Mouse (Mus musculus) limb, embryonic 10.5 days (tissue): ENCODE results near the gene Tbc1d9b. TPM values are rescaled to one million over a fixed set of nuclear protein-coding genes. Genes with fewer than 3 reads are reported as not detected.

Experiments
- DNase-seq: peaks from one replicate; pipeline ENCODE4 v3.0.0-alpha.2; 2017; ENCODE audit warnings: low spot score
- H3K27ac ChIP-seq: fragments of 300-500 bp; sonication (generic); 2 replicates; pipeline ENCODE4 v1.5.1; 2016; ENCODE audit warnings: mild to moderate bottlenecking
- H3K27me3 ChIP-seq: fragments of 300-500 bp; sonication (generic); 2 replicates; pipeline ENCODE4 v1.6.1; 2016; ENCODE audit warnings: low read depth, mild to moderate bottlenecking; ENCODE audit not compliant: poor library complexity, severe bottlenecking
- H3K36me3 ChIP-seq: fragments of 300-500 bp; sonication (generic); 2 replicates; pipeline ENCODE4 v1.6.1; 2016; ENCODE audit warnings: mild to moderate bottlenecking, moderate library complexity
- H3K4me1 ChIP-seq: fragments of 300-500 bp; sonication (generic); 2 replicates; pipeline ENCODE4 v1.6.1; 2016
- H3K4me3 ChIP-seq: fragments of 300-500 bp; sonication (generic); 2 replicates; pipeline ENCODE4 v1.5.1; 2016; ENCODE audit warnings: mild to moderate bottlenecking, moderate library complexity
- H3K9me3 ChIP-seq: fragments of 300-500 bp; sonication (generic); replicated peaks from 2 replicates; pipeline ENCODE4 v1.6.1; 2016; ENCODE audit warnings: mild to moderate bottlenecking
- WGBS: fragments of 180-500 bp; shearing (Covaris S2); methylation state at CpG from one replicate; pipeline ENCODE4 v1.1.7; 2016; 5-methylcytosine and 5-hydroxymethylcytosine counted together
- polyA plus RNA-seq: library from polyadenylated mRNA; unstranded; fragments of >200 nt; fragmentation: Nextera tagmentation; extraction: Ambion mirVana; gene quantifications from 2 replicates; pipeline ENCODE4 v1.2.1, GENCODE M21; 2016

Gene Tbc1d9b
- polyA plus RNA-seq, 1 experiment from 2014 or later: 42.2 TPM

- Histone ChIP-seq H3K36me3 (peaks cover 40% of the 10 kb centered on the region), H3K27ac (no peak overlapping the region), H3K27me3 (no peaks in the 10 kb centered on the region), H3K9me3 (no peaks in the 10 kb centered on the region), H3K4me3 (no peak overlapping the region), H3K4me1 (no peaks in the 10 kb centered on the region)
- no peak for DNase-seq
- WGBS: 90% methylated on average over 5 of the region's 5 CpGs
These were observed 26.0 kb upstream of the Tbc1d9b start for GRCm38 (mm10) chr11:50105237-50105636.

- no peaks in the 10 kb centered on the region for H3K27me3 ChIP-seq
- H3K4me1 ChIP-seq: no peaks in the 10 kb centered on the region
- no peak overlapping the region for H3K4me3 ChIP-seq
- H3K27ac ChIP-seq: no peak overlapping the region
- no peak for DNase-seq
- peaks cover 33% of the 10 kb centered on the region for H3K36me3 ChIP-seq
- 89% methylated on average over 7 of the region's 7 CpGs for WGBS
- no peaks in the 10 kb centered on the region for H3K9me3 ChIP-seq
These were observed 25.2 kb upstream of the Tbc1d9b start for GRCm38 (mm10) chr11:50106024-50106423.

GRCm38 (mm10) chr11:50108823-50109244 lies 22.4 kb upstream of the Tbc1d9b start:
- no peak overlapping the region for H3K4me3 ChIP-seq
- no peaks in the 10 kb centered on the region for H3K4me1 ChIP-seq
- 85% methylated on average over 8 of the region's 8 CpGs for WGBS
- H3K27me3 ChIP-seq: no peaks in the 10 kb centered on the region
- DNase-seq: no peak
- H3K9me3 ChIP-seq: no peaks in the 10 kb centered on the region
- no peak overlapping the region for H3K27ac ChIP-seq
- H3K36me3 ChIP-seq: peaks cover 18% of the 10 kb centered on the region

- Histone ChIP-seq H3K27me3 (no peaks in the 10 kb centered on the region), H3K9me3 (no peaks in the 10 kb centered on the region), H3K27ac (no peak overlapping the region), H3K4me3 (no peak overlapping the region), H3K36me3 (peaks cover 4% of the 10 kb centered on the region), H3K4me1 (no peaks in the 10 kb centered on the region)
- peak; percentile 84 for DNase-seq
- WGBS: 19% methylated on average over 5 of the region's 5 CpGs
These were observed 16.9 kb upstream of the Tbc1d9b start for GRCm38 (mm10) chr11:50114329-50114728.

- Histone ChIP-seq H3K9me3 (no peaks in the 10 kb centered on the region), H3K27me3 (no peaks in the 10 kb centered on the region), H3K27ac (no peak overlapping the region), H3K4me3 (no peak overlapping the region), H3K4me1 (peaks cover under 1% of the 10 kb centered on the region), H3K36me3 (peaks cover 15% of the 10 kb centered on the region)
- 89% methylated on average over 8 of the region's 8 CpGs for WGBS
- DNase-seq: no peak
These were observed 8.5 kb upstream of the Tbc1d9b start for GRCm38 (mm10) chr11:50122631-50123081.

- Histone ChIP-seq H3K27me3 (no peaks in the 10 kb centered on the region), H3K4me1 (peaks cover 23% of the 10 kb centered on the region), H3K4me3 (peak overlapping the region; percentile 35), H3K27ac (no peak overlapping the region), H3K9me3 (no peaks in the 10 kb centered on the region), H3K36me3 (0 out of 2 replicates have a peak, but pooled peaks cover 3% of the 10 kb centered on the region)
- 7% methylated on average over 10 of the region's 10 CpGs for WGBS
- DNase-seq: peak; percentile 38
These were observed 3.4 kb upstream of the Tbc1d9b start for GRCm38 (mm10) chr11:50127781-50128180.

GRCm38 (mm10) chr11:50131801-50132201 lies 605 bp downstream of the Tbc1d9b start:
- Histone ChIP-seq H3K4me3 (peak overlapping the region; percentile 94), H3K27ac (peak overlapping the region; percentile 98), H3K27me3 (no peaks in the 10 kb centered on the region), H3K4me1 (peaks cover 23% of the 10 kb centered on the region), H3K9me3 (no peaks in the 10 kb centered on the region), H3K36me3 (peaks cover 24% of the 10 kb centered on the region)
- 35% methylated on average over 10 of the region's 10 CpGs for WGBS
- DNase-seq: peak; percentile 50

- no peak for DNase-seq
- Histone ChIP-seq H3K9me3 (no peaks in the 10 kb centered on the region), H3K36me3 (peaks cover 28% of the 10 kb centered on the region), H3K27ac (peak overlapping the region; percentile 98; the same call in 1 of the 2 replicates), H3K27me3 (no peaks in the 10 kb centered on the region), H3K4me3 (peak overlapping the region; percentile 94), H3K4me1 (peaks cover 23% of the 10 kb centered on the region)
- 92% methylated on average over 6 of the region's 6 CpGs for WGBS
These were observed 1.1 kb downstream of the Tbc1d9b start for GRCm38 (mm10) chr11:50132265-50132664.

- no peaks in the 10 kb centered on the region for H3K27me3 ChIP-seq
- whole genome bisulfite sequencing: 83% methylated on average over 10 of the region's 10 CpGs
- DNase-seq: no peak
- H3K9me3 ChIP-seq: no peaks in the 10 kb centered on the region
- H3K27ac ChIP-seq: no peak overlapping the region
- peaks cover 48% of the 10 kb centered on the region for H3K36me3 ChIP-seq
- peaks cover 21% of the 10 kb centered on the region for H3K4me1 ChIP-seq
- H3K4me3 ChIP-seq: no peak overlapping the region
These were observed 3.1 kb downstream of the Tbc1d9b start for GRCm38 (mm10) chr11:50134136-50134859.

- Histone ChIP-seq H3K36me3 (peaks cover 82% of the 10 kb centered on the region), H3K4me3 (no peak overlapping the region), H3K4me1 (peaks cover 5% of the 10 kb centered on the region; the same call in 1 of the 2 replicates), H3K27me3 (no peaks in the 10 kb centered on the region), H3K27ac (no peak overlapping the region), H3K9me3 (no peaks in the 10 kb centered on the region)
- no peak for DNase-seq
- WGBS: 50% methylated on average over 10 of the region's 10 CpGs
These were observed 7.1 kb downstream of the Tbc1d9b start for GRCm38 (mm10) chr11:50138206-50138822.

GRCm38 (mm10) chr11:50139571-50139970 lies 8.4 kb downstream of the Tbc1d9b start:
- peaks cover 5% of the 10 kb centered on the region; the same call in 1 of the 2 replicates for H3K4me1 ChIP-seq
- H3K9me3 ChIP-seq: no peaks in the 10 kb centered on the region
- 82% methylated on average over 7 of the region's 7 CpGs for WGBS
- DNase-seq: no peak
- no peaks in the 10 kb centered on the region for H3K27me3 ChIP-seq
- peaks cover 90% of the 10 kb centered on the region for H3K36me3 ChIP-seq
- no peak overlapping the region for H3K4me3 ChIP-seq
- H3K27ac ChIP-seq: 0 out of 2 replicates have a peak overlapping the region, but pooled peaks have one; percentile 8

GRCm38 (mm10) chr11:50145529-50145928 lies 14.3 kb downstream of the Tbc1d9b start:
- no peaks in the 10 kb centered on the region for H3K9me3 ChIP-seq
- H3K4me3 ChIP-seq: no peak overlapping the region
- no peaks in the 10 kb centered on the region for H3K4me1 ChIP-seq
- peaks cover 96% of the 10 kb centered on the region for H3K36me3 ChIP-seq
- H3K27ac ChIP-seq: no peak overlapping the region
- no peaks in the 10 kb centered on the region for H3K27me3 ChIP-seq
- no peak for DNase-seq
- WGBS: 95% methylated on average over 3 of the region's 3 CpGs

- DNase-seq: no peak
- Histone ChIP-seq H3K9me3 (no peaks in the 10 kb centered on the region), H3K4me1 (no peaks in the 10 kb centered on the region), H3K36me3 (peaks cover 96% of the 10 kb centered on the region), H3K27me3 (no peaks in the 10 kb centered on the region), H3K27ac (no peak overlapping the region), H3K4me3 (no peak overlapping the region)
- 96% methylated on average over 13 of the region's 13 CpGs for WGBS
These were observed 14.9 kb downstream of the Tbc1d9b start for GRCm38 (mm10) chr11:50146121-50146520.
